Mouse (Mus musculus) limb, embryonic 12.5 days (tissue): ENCODE data around the gene Tshz3. TPM values are rescaled to one million over a fixed set of nuclear protein-coding genes. Genes with fewer than 3 reads are reported as not detected.
A peak's percentile ranks its signal among the peaks of the same experiment; 100 is the strongest.

Experiments
- ATAC-seq: fragments of 200-750 bp; cut with Nextera tagmentation; 2 replicates; pipeline ENCODE4 v1.8.0; 2017; ENCODE audit warnings: low read depth, moderate TSS enrichment; ENCODE audit not compliant: insufficient number of reproducible peaks, insufficient read depth, low FRiP score, low TSS enrichment
- H3K27ac ChIP-seq: fragments of 300-500 bp; sonication (generic); 2 replicates; pipeline ENCODE4 v1.5.1; 2016; ENCODE audit warnings: mild to moderate bottlenecking, moderate library complexity
- H3K27me3 ChIP-seq: fragments of 300-500 bp; sonication (generic); 2 replicates; pipeline ENCODE4 v1.6.1; 2016; ENCODE audit warnings: mild to moderate bottlenecking, moderate library complexity
- H3K36me3 ChIP-seq: fragments of 300-500 bp; sonication (generic); 2 replicates; pipeline ENCODE4 v1.6.1; 2016; ENCODE audit warnings: mild to moderate bottlenecking, moderate library complexity
- H3K4me1 ChIP-seq: fragments of 300-500 bp; sonication (generic); replicated peaks from 2 replicates; pipeline ENCODE4 v1.6.1; 2016
- H3K4me2 ChIP-seq: fragments of 300-500 bp; sonication (generic); 2 replicates; pipeline ENCODE4 v1.6.1; 2016; ENCODE audit warnings: mild to moderate bottlenecking, moderate library complexity
- H3K4me3 ChIP-seq: fragments of 300-500 bp; sonication (generic); replicated peaks from 2 replicates; pipeline ENCODE4 v1.5.1; 2016; ENCODE audit warnings: mild to moderate bottlenecking
- H3K9ac ChIP-seq: fragments of 300-500 bp; sonication (generic); replicated peaks from 2 replicates; pipeline ENCODE4 v1.6.1; 2016; ENCODE audit warnings: mild to moderate bottlenecking, moderate library complexity
- H3K9me3 ChIP-seq: fragments of 300-500 bp; sonication (generic); 2 replicates; pipeline ENCODE4 v1.6.1; 2016; ENCODE audit warnings: mild to moderate bottlenecking, moderate library complexity
- WGBS: fragments of 180-500 bp; shearing (Covaris S2); methylation state at CpG from one replicate; pipeline ENCODE4 v1.1.7; 2016; 5-methylcytosine and 5-hydroxymethylcytosine counted together
- polyA plus RNA-seq: library from polyadenylated mRNA; unstranded; fragments of >200 nt; fragmentation: Nextera tagmentation; extraction: Ambion mirVana; gene quantifications from 2 replicates; pipeline ENCODE4 v1.2.1, GENCODE M21; 2016

The Tshz3 gene
- polyA plus RNA-seq, 1 experiment from 2014 or later = 10.8 TPM

DNA sequence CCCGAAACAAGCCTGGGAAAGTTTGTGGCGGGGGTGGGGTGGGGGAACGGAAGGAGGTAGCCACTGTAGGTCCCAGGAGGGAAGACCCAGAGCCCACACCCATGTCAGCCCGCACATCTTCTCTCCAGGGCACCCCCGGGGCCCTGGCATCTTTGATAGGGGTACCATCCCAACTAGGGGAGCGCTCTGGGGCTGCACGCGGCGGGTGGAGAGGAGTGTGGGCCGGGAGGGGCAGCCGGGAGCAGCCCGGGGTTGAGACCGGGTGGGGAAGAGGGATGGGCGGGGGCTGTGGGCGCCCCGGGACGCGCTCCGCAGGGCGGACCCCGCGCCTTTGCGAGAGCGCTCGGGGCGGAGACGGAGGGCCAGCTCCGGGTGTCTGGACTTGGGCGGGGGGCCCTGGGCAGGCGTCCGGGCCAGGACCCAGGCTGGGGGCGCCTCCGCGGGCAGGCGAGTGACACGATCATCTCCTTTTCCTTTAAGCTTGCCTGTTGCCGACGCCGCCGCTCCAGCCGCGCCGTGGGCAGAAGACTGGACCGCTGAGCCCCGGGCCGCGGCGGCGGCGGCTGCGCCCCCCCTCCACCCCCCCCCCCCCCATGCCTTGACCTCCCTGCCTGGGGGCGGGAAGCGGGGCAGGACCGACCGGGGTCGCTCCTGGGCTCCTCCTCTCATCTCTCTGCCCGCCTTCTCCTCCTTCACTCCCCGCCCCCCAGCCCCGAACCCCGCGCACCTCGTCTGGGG lies 631 bp upstream of the Tshz3 start:
- peak overlapping the region; percentile 84 for H3K4me3 ChIP-seq
- peaks cover 37% of the 10 kb centered on the region for H3K27me3 ChIP-seq
- WGBS = under 1% methylated on average over 40 of the region's 62 CpGs

GRCm38 (mm10) chr7:36698589-36698946 lies 650 bp downstream of the Tshz3 start:
- Histone ChIP-seq H3K4me1 (peaks cover 26% of the 10 kb centered on the region), H3K9ac (peak overlapping the region; percentile 83), H3K9me3 (no peaks in the 10 kb centered on the region), H3K27me3 (peaks cover 24% of the 10 kb centered on the region), H3K4me3 (peak overlapping the region; percentile 84), H3K27ac (peak overlapping the region; percentile 89), H3K36me3 (no peaks in the 10 kb centered on the region), H3K4me2 (peak overlapping the region; percentile 99)
- no peak for ATAC-seq
- WGBS = under 1% methylated on average over 16 of the region's 16 CpGs

More for the DNA sequence above, 631 bp upstream of the Tshz3 start:
- ATAC-seq = peak; percentile 81
- peaks cover 26% of the 10 kb centered on the region for H3K4me1 ChIP-seq
- H3K4me2 ChIP-seq = peak overlapping the region; percentile 99
- H3K9ac ChIP-seq = peak overlapping the region; percentile 83
- H3K27ac ChIP-seq = peak overlapping the region; percentile 89
- H3K9me3 ChIP-seq = no peaks in the 10 kb centered on the region
- H3K36me3 ChIP-seq = no peaks in the 10 kb centered on the region

- H3K36me3 ChIP-seq = no peaks in the 10 kb centered on the region
- H3K4me3 ChIP-seq = peak overlapping the region; percentile 84
- no peak overlapping the region for H3K27ac ChIP-seq
- no peaks in the 10 kb centered on the region for H3K9me3 ChIP-seq
- H3K4me1 ChIP-seq = peaks cover 28% of the 10 kb centered on the region
- 10% methylated on average over 18 of the region's 18 CpGs for WGBS
- ATAC-seq = no peak
- peaks cover 17% of the 10 kb centered on the region for H3K27me3 ChIP-seq
- H3K9ac ChIP-seq = peak overlapping the region; percentile 83; the same call in 1 of the 2 replicates
- H3K4me2 ChIP-seq = peak overlapping the region; percentile 99
Measured at GRCm38 (mm10) chr7:36699001-36699987, 1.4 kb downstream of the Tshz3 start.

DNA sequence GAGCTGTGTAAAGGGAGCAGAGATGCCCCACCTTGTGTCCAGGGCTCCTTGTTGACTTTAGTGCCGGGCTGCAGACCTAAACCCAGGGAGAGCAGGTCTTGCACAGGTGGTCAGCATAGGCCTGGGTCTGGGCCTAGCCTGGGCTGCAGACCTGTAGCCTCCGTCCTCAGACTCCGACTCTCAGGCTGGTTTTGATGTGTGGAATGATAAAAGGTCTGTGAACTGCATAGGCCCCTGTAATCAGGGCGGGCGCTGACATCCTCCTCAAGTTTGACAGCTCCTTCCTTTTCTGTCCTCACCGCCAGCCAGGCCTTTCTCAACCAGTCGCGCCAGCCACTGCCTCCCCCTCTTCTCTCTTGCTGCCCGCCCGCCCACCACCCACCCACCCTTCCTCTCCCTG lies 8.7 kb downstream of the Tshz3 start:
- Histone ChIP-seq H3K4me1 (peaks cover 53% of the 10 kb centered on the region), H3K9ac (no peak overlapping the region), H3K9me3 (no peaks in the 10 kb centered on the region), H3K4me3 (no peak overlapping the region), H3K27me3 (no peaks in the 10 kb centered on the region), H3K36me3 (no peaks in the 10 kb centered on the region), H3K4me2 (peak overlapping the region; percentile 50), H3K27ac (0 out of 2 replicates have a peak overlapping the region, but pooled peaks have one; percentile 41)
- 15% methylated on average over 7 of the region's 10 CpGs for WGBS
- no peak for ATAC-seq

GRCm38 (mm10) chr7:36707266-36707665 lies 9.3 kb downstream of the Tshz3 start:
- Histone ChIP-seq H3K9ac (no peak overlapping the region), H3K4me3 (no peak overlapping the region), H3K9me3 (no peaks in the 10 kb centered on the region), H3K27me3 (no peaks in the 10 kb centered on the region), H3K36me3 (no peaks in the 10 kb centered on the region), H3K4me1 (peaks cover 53% of the 10 kb centered on the region), H3K4me2 (peak overlapping the region; percentile 50), H3K27ac (no peak overlapping the region)
- no peak for ATAC-seq
- 2% methylated on average over 10 of the region's 10 CpGs for WGBS

DNA sequence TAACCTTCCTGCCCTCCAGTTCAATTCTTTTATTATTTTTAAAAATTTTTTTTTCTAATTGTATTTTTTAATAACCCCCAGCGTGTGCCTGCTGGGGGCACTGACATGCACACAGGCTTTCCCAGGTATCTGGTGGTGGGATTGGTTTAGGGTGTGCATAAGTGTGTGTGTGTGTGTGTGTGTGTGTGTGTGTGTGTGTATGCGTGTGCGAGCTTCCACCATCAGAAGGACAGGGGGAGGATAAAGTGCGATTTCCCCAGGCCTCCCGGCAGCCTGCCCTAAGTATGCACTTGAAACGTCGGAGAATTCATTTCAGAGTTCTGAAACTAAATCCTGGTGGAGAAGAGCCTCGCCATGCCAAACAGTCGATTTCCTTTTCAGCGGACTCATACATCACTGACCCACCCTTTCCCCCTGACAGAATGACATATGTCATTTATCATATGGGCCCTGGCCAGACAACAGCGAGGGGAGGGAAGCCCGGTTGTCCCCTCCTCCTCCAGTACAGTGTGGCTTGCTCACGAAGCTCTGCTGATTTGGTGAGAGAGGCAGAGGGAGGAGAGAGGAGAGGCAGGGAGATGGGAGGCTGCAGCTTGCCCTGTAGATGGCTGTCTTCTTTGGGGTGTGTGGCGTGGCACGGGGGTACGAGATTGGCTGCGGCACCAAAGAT lies 9.9 kb downstream of the Tshz3 start:
- peak overlapping the region; percentile 50 for H3K4me2 ChIP-seq
- ATAC-seq = no peak
- H3K9ac ChIP-seq = 0 out of 2 replicates have a peak overlapping the region, but pooled peaks have one; percentile 37
- H3K27me3 ChIP-seq = no peaks in the 10 kb centered on the region
- no peaks in the 10 kb centered on the region for H3K36me3 ChIP-seq
- no peaks in the 10 kb centered on the region for H3K9me3 ChIP-seq
- H3K4me1 ChIP-seq = peaks cover 53% of the 10 kb centered on the region
- peak overlapping the region; percentile 8; the same call in 1 of the 2 replicates for H3K4me3 ChIP-seq
- H3K27ac ChIP-seq = peak overlapping the region; percentile 67
- WGBS = 16% methylated on average over 17 of the region's 17 CpGs

DNA sequence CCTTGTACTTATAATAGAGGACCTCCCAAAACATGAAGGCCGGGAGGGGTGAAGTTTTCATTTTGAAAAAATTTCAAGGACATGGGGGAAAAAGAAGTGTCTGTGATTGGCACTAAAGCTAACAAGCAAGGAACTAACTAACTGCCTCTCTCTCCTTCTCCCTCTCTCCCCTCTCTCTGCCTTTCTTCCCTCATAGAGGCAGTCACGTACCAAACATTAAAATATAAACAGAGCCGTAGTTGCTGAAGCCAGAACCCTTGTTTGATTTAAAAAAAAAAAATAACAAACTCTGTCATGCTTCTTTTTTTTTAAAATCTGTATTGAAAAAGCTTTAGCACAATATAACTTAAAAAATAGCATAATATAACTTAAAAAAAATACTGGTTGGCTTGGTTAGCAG lies 10.9 kb downstream of the Tshz3 start:
- no peak for ATAC-seq
- 37% methylated on average over 3 of the region's 3 CpGs for WGBS
- Histone ChIP-seq H3K9me3 (no peaks in the 10 kb centered on the region), H3K9ac (no peak overlapping the region), H3K36me3 (no peaks in the 10 kb centered on the region), H3K4me2 (peak overlapping the region; percentile 50; the same call in 1 of the 2 replicates), H3K27me3 (no peaks in the 10 kb centered on the region), H3K4me3 (no peak overlapping the region), H3K4me1 (peaks cover 57% of the 10 kb centered on the region), H3K27ac (peak overlapping the region; percentile 53; the same call in 1 of the 2 replicates)

GRCm38 (mm10) chr7:36709239-36709638 lies 11.3 kb downstream of the Tshz3 start:
- 0% methylated on average over 2 of the region's 2 CpGs for WGBS
- Histone ChIP-seq H3K4me3 (no peak overlapping the region), H3K27me3 (no peaks in the 10 kb centered on the region), H3K9me3 (no peaks in the 10 kb centered on the region), H3K36me3 (no peaks in the 10 kb centered on the region), H3K4me1 (peaks cover 58% of the 10 kb centered on the region), H3K27ac (peak overlapping the region; percentile 18; the same call in 1 of the 2 replicates), H3K4me2 (peak overlapping the region; percentile 11), H3K9ac (no peak overlapping the region)
- peak; percentile 67 for ATAC-seq

GRCm38 (mm10) chr7:36709974-36710373 lies 12.1 kb downstream of the Tshz3 start:
- Histone ChIP-seq H3K4me2 (peak overlapping the region; percentile 45), H3K27ac (peak overlapping the region; percentile 18; the same call in 1 of the 2 replicates), H3K9ac (no peak overlapping the region; the same call in 1 of the 2 replicates), H3K27me3 (no peaks in the 10 kb centered on the region), H3K4me3 (peak overlapping the region; percentile 19; the same call in 1 of the 2 replicates), H3K4me1 (peaks cover 60% of the 10 kb centered on the region), H3K9me3 (no peaks in the 10 kb centered on the region), H3K36me3 (no peaks in the 10 kb centered on the region)
- ATAC-seq = no peak
- WGBS = 12% methylated on average over 12 of the region's 12 CpGs

DNA sequence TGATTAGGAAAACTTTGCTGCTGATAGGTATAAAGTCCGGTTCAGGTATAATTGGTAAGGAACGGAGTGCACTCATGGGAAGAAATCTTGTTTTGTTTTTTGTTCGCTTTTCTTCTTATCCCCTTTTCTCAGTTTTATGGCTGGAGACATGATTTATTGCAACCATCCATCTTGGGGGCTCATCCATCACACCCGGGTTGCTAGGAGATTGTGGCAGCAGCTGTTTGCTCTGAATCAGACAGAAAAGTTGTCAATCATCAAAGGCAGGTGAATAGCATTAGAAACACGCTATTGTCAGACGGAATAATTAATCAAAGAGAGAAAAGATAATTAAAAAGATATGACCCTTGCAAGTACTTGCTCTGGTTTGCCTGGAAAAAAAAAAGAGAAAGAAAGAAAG lies 12.5 kb downstream of the Tshz3 start:
- no peak overlapping the region; the same call in 1 of the 2 replicates for H3K9ac ChIP-seq
- H3K9me3 ChIP-seq = no peaks in the 10 kb centered on the region
- H3K4me2 ChIP-seq = peak overlapping the region; percentile 45
- peaks cover 60% of the 10 kb centered on the region for H3K4me1 ChIP-seq
- H3K27me3 ChIP-seq = no peaks in the 10 kb centered on the region
- no peaks in the 10 kb centered on the region for H3K36me3 ChIP-seq
- 7% methylated on average over 6 of the region's 6 CpGs for WGBS
- H3K27ac ChIP-seq = no peak overlapping the region
- ATAC-seq = no peak
- peak overlapping the region; percentile 19; the same call in 1 of the 2 replicates for H3K4me3 ChIP-seq
